Comparison of ENCODE assay signal across 8 mouse cellular contexts in the genomic region with DNA sequence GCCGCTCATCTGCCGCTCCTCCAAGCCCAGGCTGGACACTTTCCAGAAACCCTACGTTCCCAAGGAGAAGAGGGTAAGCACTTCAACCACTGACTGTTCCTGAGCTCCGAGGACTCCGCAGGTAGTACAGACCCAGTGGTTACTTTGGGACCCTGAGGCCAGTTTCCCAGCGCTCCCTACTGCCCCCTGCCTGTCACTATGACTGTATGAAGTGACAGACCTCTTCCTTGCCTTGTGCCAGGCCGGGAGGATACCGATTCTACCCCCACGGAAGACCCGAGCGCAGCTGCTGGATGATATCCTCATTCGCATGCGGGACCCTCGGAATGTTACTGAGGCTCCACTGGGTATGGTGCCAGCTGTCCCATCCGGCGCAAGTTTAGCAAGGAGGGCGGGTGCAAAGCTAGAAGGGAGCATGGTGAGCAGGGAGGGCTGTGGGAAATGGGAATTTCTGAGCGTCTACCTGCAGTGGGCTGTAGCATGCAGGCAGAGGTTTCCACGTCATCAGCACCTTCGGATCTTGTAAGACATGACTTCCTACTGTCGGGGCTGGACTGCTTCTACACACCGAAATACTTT. TPM values are rescaled to one million over a fixed set of nuclear protein-coding genes. Genes with fewer than 3 reads are reported as not detected.
A peak's percentile ranks its signal among the peaks of the same experiment; 100 is the strongest.
DNase-seq lines count a peak whose midpoint lies in the region; ATAC-seq and TF ChIP-seq lines count a peak whose summit lies in the region.

No protein-coding gene starts in this region.

- no peak for ATAC-seq in liver, embryonic 14.5 days (ENCODE audit: insufficient read depth)
- ATAC-seq in neural tube, embryonic 11.5 days (ENCODE audit: insufficient read depth, low FRiP score, low TSS enrichment): peak; percentile 27; the same call in 1 of the 2 replicates

- WGBS in heart, embryonic 10.5 days: 8% methylated on average over 22 of the region's 22 CpGs
- WGBS in liver, embryonic 14.5 days (ENCODE audit: insufficient replicate concordance): 9% methylated on average over 22 of the region's 22 CpGs
- WGBS in neural tube, embryonic 11.5 days: 8% methylated on average over 22 of the region's 22 CpGs

- peak overlapping the region; percentile 4 for H3K4me3 ChIP-seq in testis, adult 2 months (ENCODE audit: control insufficient read depth, low read depth, low read length)
- H3K4me3 ChIP-seq in heart, embryonic 10.5 days: peak overlapping the region; percentile 60
- peak overlapping the region; percentile 12 to 21; a peak in 2 of 4 replicates for H3K4me3 ChIP-seq in liver, embryonic 14.5 days (ENCODE audit: insufficient read depth in 1 of 2, low read depth in 2 of 2, low read length in 2 of 2)
- peak overlapping the region; percentile 29 for H3K4me3 ChIP-seq in neural tube, embryonic 11.5 days (ENCODE audit: low read depth, low read length)

- H3K4me1 ChIP-seq in testis, adult 2 months (ENCODE audit: control insufficient read depth, insufficient read depth, low read length): peaks cover 4% of the 10 kb centered on the region
- peaks cover 22% of the 10 kb centered on the region for H3K4me1 ChIP-seq in heart, embryonic 10.5 days
- H3K4me1 ChIP-seq in liver, embryonic 14.5 days (replicated peaks; ENCODE audit: control insufficient read depth in 2 of 2, insufficient read depth in 2 of 2, low read length in 1 of 2): 0 out of 4 replicates have a peak, but pooled peaks cover 0 to 2% of the 10 kb centered on the region in 2 experiments
- peaks cover 12% of the 10 kb centered on the region for H3K4me1 ChIP-seq in neural tube, embryonic 11.5 days (ENCODE audit: control insufficient read depth, insufficient read depth, low read length)

- no peak for TF ChIP-seq POLR2A in testis, adult 2 months (IDR thresholded peaks at IDR 0.05; ENCODE audit: control insufficient read depth, low read depth, low read length)

- TF ChIP-seq CTCF in testis, adult 2 months (IDR thresholded peaks at IDR 0.05; ENCODE audit: control insufficient read depth, insufficient read depth, insufficient replicate concordance, low read depth, low read length): peak; percentile 36; the same call in 1 of the 2 replicates
- TF ChIP-seq CTCF in liver, embryonic 14.5 days (IDR thresholded peaks at IDR 0.05; ENCODE audit: low read depth): peak; percentile 76

- no peak for TF ChIP-seq EP300 in liver, embryonic 14.5 days (IDR thresholded peaks at IDR 0.05; ENCODE audit: low read depth)

- no peak overlapping the region for H3K9ac ChIP-seq in liver, embryonic 14.5 days (replicated peaks)
- H3K9ac ChIP-seq in neural tube, embryonic 11.5 days (ENCODE audit: low read length): peak overlapping the region; percentile 55

- no peak overlapping the region for H3K27ac ChIP-seq in testis, adult 2 months (ENCODE audit: control insufficient read depth, insufficient read depth, low read depth, low read length)
- no peak overlapping the region for H3K27ac ChIP-seq in heart, embryonic 10.5 days
- H3K27ac ChIP-seq in liver, embryonic 14.5 days: no peak overlapping the region
- H3K27ac ChIP-seq in neural tube, embryonic 11.5 days (ENCODE audit: low read depth, low read length): no peak overlapping the region

- no peaks in the 10 kb centered on the region for H3K36me3 ChIP-seq in testis, adult 2 months (ENCODE audit: control insufficient read depth, insufficient read depth, low read length)
- H3K36me3 ChIP-seq in heart, embryonic 10.5 days: peaks cover 6% of the 10 kb centered on the region; the same call in 1 of the 2 replicates
- H3K36me3 ChIP-seq in liver, embryonic 14.5 days (replicated peaks; ENCODE audit: control insufficient read depth, insufficient read depth, low read depth): no peaks in the 10 kb centered on the region
- H3K36me3 ChIP-seq in neural tube, embryonic 11.5 days (ENCODE audit: control insufficient read depth, insufficient read depth, low read length): no peaks in the 10 kb centered on the region

- H3K9me3 ChIP-seq in heart, embryonic 10.5 days: no peaks in the 10 kb centered on the region
- no peaks in the 10 kb centered on the region for H3K9me3 ChIP-seq in liver, embryonic 14.5 days (ENCODE audit: control insufficient read depth, low read length)
- no peaks in the 10 kb centered on the region for H3K9me3 ChIP-seq in neural tube, embryonic 11.5 days (ENCODE audit: control insufficient read depth, low read length)

- H3K4me2 ChIP-seq in liver, embryonic 14.5 days (ENCODE audit: low read depth): peak overlapping the region; percentile 49
- H3K4me2 ChIP-seq in neural tube, embryonic 11.5 days (ENCODE audit: low read depth): peak overlapping the region; percentile 70

- no peaks in the 10 kb centered on the region for H3K27me3 ChIP-seq in testis, adult 2 months (ENCODE audit: control insufficient read depth, insufficient read depth, low read length)
- H3K27me3 ChIP-seq in heart, embryonic 10.5 days (ENCODE audit: insufficient read depth, poor library complexity, severe bottlenecking): peaks cover 57% of the 10 kb centered on the region
- H3K27me3 ChIP-seq in liver, embryonic 14.5 days (ENCODE audit: control insufficient read depth, insufficient read depth, low read length): peaks cover 27% of the 10 kb centered on the region
- H3K27me3 ChIP-seq in neural tube, embryonic 11.5 days (ENCODE audit: control insufficient read depth, insufficient read depth, low read length): peaks cover 7% of the 10 kb centered on the region; the same call in 1 of the 2 replicates

- no peak for DNase-seq in testis, postnatal 14 days (ENCODE audit: low spot score)
- peak; percentile 77 for DNase-seq in embryo, embryonic 10 days (ENCODE audit: low spot score)
- DNase-seq in heart, embryonic 10.5 days (ENCODE audit: low spot score): no peak
- DNase-seq in kidney, adult 9 months: peak; percentile 30
- no peak for DNase-seq in liver, embryonic 14.5 days (ENCODE audit: low read depth in 3 of 3, low spot score in 3 of 3)
- DNase-seq in neural tube, embryonic 11.5 days (ENCODE audit: low spot score): peak; percentile 71
- DNase-seq in thymus, postnatal 4 days: peak; percentile 91

RNA-seq across cellular contexts. Expression of a gene that starts 53.6 kb away (rescaled TPM):
- polyA plus RNA-seq in testis, adult 2 months (2012; rRNA removed): 142 and 204 TPM in 2 replicates
- 241 and 302 TPM in 2 replicates for polyA plus RNA-seq in heart, embryonic 10.5 days (2016; fragmentation: Nextera tagmentation; extraction: Ambion mirVana)
- polyA plus RNA-seq in liver, embryonic 14.5 days (2012; rRNA removed): 36.7 and 44.5 TPM in 2 replicates
- polyA plus RNA-seq in liver, embryonic 14.5 days (2014; fragmentation: Nextera tagmentation; extraction: Ambion mirVana): 162 and 171 TPM in 2 replicates
- 345 and 366 TPM in 2 replicates for polyA plus RNA-seq in neural tube, embryonic 11.5 days (2014; fragmentation: Nextera tagmentation; extraction: Ambion mirVana)

RNA-seq across cellular contexts. Expression of a gene that starts 57.9 kb away (rescaled TPM):
- polyA plus RNA-seq in testis, adult 2 months (2012; rRNA removed): 268 and 301 TPM in 2 replicates
- 0.24 and 0.31 TPM in 2 replicates for polyA plus RNA-seq in heart, embryonic 10.5 days (2016; fragmentation: Nextera tagmentation; extraction: Ambion mirVana)
- polyA plus RNA-seq in liver, embryonic 14.5 days (2012; rRNA removed): not detected in 2 replicates
- 0.08 TPM in 1 of 2 replicates, not detected in the other for polyA plus RNA-seq in liver, embryonic 14.5 days (2014; fragmentation: Nextera tagmentation; extraction: Ambion mirVana)
- 0.36 and 0.46 TPM in 2 replicates for polyA plus RNA-seq in neural tube, embryonic 11.5 days (2014; fragmentation: Nextera tagmentation; extraction: Ambion mirVana)

Comparison
In these comparisons a context has a peak if more than half of its experiments do, and no peak if none do; other contexts are left out.
1. H3K4me3 ChIP-seq: peak in every context shown above with its lines; median percentile 60 in heart, embryonic 10.5 days; 29 in neural tube, embryonic 11.5 days; 16 in liver, embryonic 14.5 days; 4 in testis, adult 2 months.
2. DNase-seq: peak in embryo, embryonic 10 days (single experiment), kidney, adult 9 months (single experiment), neural tube, embryonic 11.5 days (single experiment) and thymus, postnatal 4 days (single experiment); none in testis, postnatal 14 days (single experiment), heart, embryonic 10.5 days (single experiment) and liver, embryonic 14.5 days (0 of 3).
3. RNA of a gene that starts 57.9 kb away (polyA plus RNA-seq): 268 to 301 TPM in testis, adult 2 months; 0.36 to 0.46 TPM in neural tube, embryonic 11.5 days, 0.24 to 0.31 TPM in heart, embryonic 10.5 days and 0.08 TPM in liver, embryonic 14.5 days; every median in the first group is over 100 times any median in the second.